Mouse (Mus musculus) midbrain, postnatal 0 days (tissue): ENCODE results near the gene Lmx1a. TPM values are rescaled to one million over a fixed set of nuclear protein-coding genes. Genes with fewer than 3 reads are reported as not detected.

Experiments
- ATAC-seq: fragments of 200-750 bp; cut with Nextera tagmentation; 2 replicates; pipeline ENCODE4 v1.8.0; 2017; ENCODE audit warnings: moderate number of reproducible peaks, mild to moderate bottlenecking, moderate TSS enrichment, moderate library complexity; ENCODE audit not compliant: low FRiP score
- DNase-seq: peaks from one replicate; pipeline ENCODE4 v3.0.0-alpha.2; 2015; ENCODE audit warnings: low spot score
- H3K27ac ChIP-seq: fragments of 300-500 bp; sonication (generic); 2 replicates; pipeline ENCODE4 v1.5.1; 2014; ENCODE audit warnings: low read depth, mild to moderate bottlenecking, low read length, mixed read lengths
- H3K27me3 ChIP-seq: fragments of 300-500 bp; sonication (generic); 2 replicates; pipeline ENCODE4 v1.6.1; 2014; ENCODE audit warnings: low read length, control low read depth, mixed read lengths; ENCODE audit not compliant: insufficient read depth
- H3K36me3 ChIP-seq: fragments of 300-500 bp; sonication (generic); 2 replicates; pipeline ENCODE4 v1.6.1; 2014; ENCODE audit warnings: low read length, control low read depth, mixed read lengths; ENCODE audit not compliant: insufficient read depth
- H3K4me1 ChIP-seq: fragments of 300-500 bp; sonication (generic); 2 replicates; pipeline ENCODE4 v1.6.1; 2014; ENCODE audit warnings: mild to moderate bottlenecking, control low read depth, antibody characterized with exemption, low read length, mixed read lengths; ENCODE audit not compliant: insufficient read depth
- H3K4me2 ChIP-seq: fragments of 300-500 bp; sonication (generic); 2 replicates; pipeline ENCODE4 v1.6.1; 2014; ENCODE audit warnings: low read depth, mild to moderate bottlenecking, low read length, mixed read lengths; ENCODE audit not compliant: poor library complexity, severe bottlenecking
- H3K4me3 ChIP-seq: fragments of 300-500 bp; sonication (generic); 2 replicates; pipeline ENCODE4 v1.5.1; 2014; ENCODE audit warnings: low read depth, mild to moderate bottlenecking, low read length, moderate library complexity
- H3K9ac ChIP-seq: fragments of 300-500 bp; sonication (generic); replicated peaks from 2 replicates; pipeline ENCODE4 v1.6.1; 2014; ENCODE audit warnings: mild to moderate bottlenecking, low read length, moderate library complexity, mixed read lengths; ENCODE audit not compliant: poor library complexity, severe bottlenecking
- H3K9me3 ChIP-seq: fragments of 300-500 bp; sonication (generic); 2 replicates; pipeline ENCODE4 v1.6.1; 2016; ENCODE audit warnings: low read length, control low read depth
- CTCF ChIP-seq: IDR thresholded peaks from 2 replicates; pipeline ENCODE4 v1.5.1; 2016; ENCODE audit warnings: antibody characterized with exemption, mild to moderate bottlenecking
- WGBS: fragments of 180-500 bp; shearing (Covaris S2); extraction: QIAGEN DNeasy Blood & Tissue Kit; methylation state at CpG from one replicate; pipeline ENCODE4 v1.1.7; 2014; 5-methylcytosine and 5-hydroxymethylcytosine counted together
- polyA plus RNA-seq: library from polyadenylated mRNA; unstranded; fragments of >200 nt; fragmentation: Nextera tagmentation; extraction: Ambion mirVana; gene quantifications from 2 replicates; pipeline ENCODE4 v1.2.1, GENCODE M21; 2015
- total RNA-seq: library from RNA; depleted of rRNA; stranded (reverse); fragments of >200 nt; gene quantifications from 2 replicates; pipeline ENCODE4 v1.2.3, GENCODE M21; 2014

Gene Lmx1a
- total and polyA plus RNA-seq, 2 experiments from 2014 or later, result 3.2 to 6.3 TPM

DNA sequence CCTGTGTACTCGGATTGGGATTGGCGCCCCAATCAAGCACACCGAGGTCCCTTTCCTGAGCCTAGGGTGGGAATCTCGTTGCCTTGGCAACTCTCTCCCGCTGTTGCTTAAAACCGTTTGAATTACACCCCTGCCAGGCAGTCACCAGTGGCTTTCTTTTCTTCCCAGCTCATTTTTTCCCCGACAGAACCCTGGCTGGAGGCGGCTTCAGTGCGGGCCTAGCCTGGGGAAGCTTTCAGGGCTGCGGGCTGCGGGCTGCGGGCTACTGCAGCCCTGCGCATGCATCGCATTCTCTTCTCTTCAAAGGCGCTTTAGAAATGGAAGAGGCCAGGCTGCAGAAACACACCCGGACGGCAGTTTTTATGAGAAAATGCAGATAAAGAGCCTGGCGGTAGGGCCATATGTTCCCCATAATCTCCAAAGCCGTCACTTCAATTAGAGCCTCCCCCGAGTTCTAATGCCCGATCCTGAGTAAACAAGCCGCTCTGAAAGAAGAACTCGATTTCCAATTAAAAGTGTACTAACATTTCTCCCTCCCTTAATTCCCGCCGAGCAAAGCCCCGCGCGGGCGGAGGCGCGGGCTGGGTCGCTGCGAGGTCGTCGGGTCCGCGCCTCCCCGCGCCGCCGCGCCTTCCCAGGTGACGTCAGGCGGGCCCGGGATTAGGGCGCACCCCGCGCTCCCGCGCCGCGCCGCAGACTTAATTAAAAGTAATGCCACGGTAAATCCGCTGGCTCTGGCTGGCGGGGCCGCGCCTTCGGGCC, 113.7 kb downstream of the Lmx1a start:
- Histone ChIP-seq H3K9me3 (no peaks in the 10 kb centered on the region), H3K4me3 (peak overlapping the region; percentile 49), H3K27me3 (no peaks in the 10 kb centered on the region), H3K4me1 (no peaks in the 10 kb centered on the region; the same call in 1 of the 2 replicates), H3K4me2 (peak overlapping the region; percentile 72), H3K36me3 (no peaks in the 10 kb centered on the region), H3K9ac (peak overlapping the region; percentile 61), H3K27ac (peak overlapping the region; percentile 83)
- DNase-seq (peak; percentile 75), ATAC-seq (peak; percentile 83)
- no peak for TF ChIP-seq CTCF
- under 1% methylated on average over 59 of the region's 59 CpGs for WGBS

GRCm38 (mm10) chr1:167803351-167803981, 114.4 kb downstream of the Lmx1a start:
- Histone ChIP-seq H3K27me3 (no peaks in the 10 kb centered on the region), H3K9ac (peak overlapping the region; percentile 61), H3K9me3 (no peaks in the 10 kb centered on the region), H3K27ac (peak overlapping the region; percentile 83), H3K36me3 (no peaks in the 10 kb centered on the region), H3K4me1 (no peaks in the 10 kb centered on the region; the same call in 1 of the 2 replicates), H3K4me3 (peak overlapping the region; percentile 49), H3K4me2 (peak overlapping the region; percentile 72)
- DNase-seq (no peak), ATAC-seq (no peak)
- TF ChIP-seq CTCF, result no peak
- WGBS, result 8% methylated on average over 10 of the region's 10 CpGs

DNA sequence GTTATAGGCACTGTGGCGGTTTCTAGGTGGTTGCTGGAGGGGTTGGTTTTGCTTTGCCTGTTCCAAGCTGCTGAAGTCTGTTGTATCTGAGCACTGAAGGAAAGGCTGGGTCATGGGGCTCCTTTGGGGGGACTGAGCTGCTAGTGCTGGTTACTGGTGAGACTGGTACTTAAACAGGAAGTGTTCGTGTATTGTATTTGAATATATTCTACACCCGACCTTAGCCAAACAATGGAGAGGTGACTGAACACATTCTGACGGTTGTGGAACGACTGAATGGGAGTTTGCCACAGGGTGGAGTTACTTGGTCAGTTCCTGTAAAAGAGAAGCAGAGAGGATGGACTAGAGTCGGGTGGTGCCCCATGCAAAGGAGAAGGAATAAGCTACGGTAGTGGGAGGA, 115.8 kb downstream of the Lmx1a start:
- DNase-seq, result no peak
- no peak for TF ChIP-seq CTCF
- H3K4me1 ChIP-seq, result no peaks in the 10 kb centered on the region; the same call in 1 of the 2 replicates
- no peak overlapping the region for H3K9ac ChIP-seq
- H3K27ac ChIP-seq, result no peak overlapping the region
- no peak overlapping the region for H3K4me3 ChIP-seq
- no peaks in the 10 kb centered on the region for H3K9me3 ChIP-seq
- no peak overlapping the region for H3K4me2 ChIP-seq
- whole genome bisulfite sequencing, result 62% methylated on average over 7 of the region's 7 CpGs
- H3K27me3 ChIP-seq, result no peaks in the 10 kb centered on the region
- H3K36me3 ChIP-seq, result no peaks in the 10 kb centered on the region
- no peak for ATAC-seq

DNA sequence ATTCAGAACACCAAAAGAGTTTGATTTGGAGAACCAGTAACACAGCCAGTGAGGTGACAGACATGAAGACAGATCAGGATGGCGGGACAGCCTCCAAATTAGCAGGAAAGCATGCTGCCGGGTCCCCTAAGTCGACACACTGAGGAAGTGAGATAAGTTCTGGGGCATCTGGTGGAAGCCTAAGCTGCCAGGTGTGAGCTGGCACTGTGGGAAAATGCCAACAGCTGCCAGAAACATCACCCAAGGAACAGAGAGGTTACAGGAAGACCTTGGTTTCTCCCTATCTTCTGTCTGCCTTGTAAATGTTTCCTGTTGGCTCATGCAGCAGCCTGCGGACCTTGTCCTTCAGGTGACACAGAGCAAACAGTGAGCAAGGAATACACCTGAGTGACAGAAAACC, 122.1 kb downstream of the Lmx1a start:
- Histone ChIP-seq H3K4me1 (no peaks in the 10 kb centered on the region), H3K9ac (no peak overlapping the region), H3K4me3 (no peak overlapping the region), H3K27me3 (no peaks in the 10 kb centered on the region), H3K27ac (no peak overlapping the region), H3K9me3 (no peaks in the 10 kb centered on the region), H3K4me2 (no peak overlapping the region), H3K36me3 (no peaks in the 10 kb centered on the region)
- no peak for TF ChIP-seq CTCF
- DNase-seq, result no peak
- WGBS, result 87% methylated on average over 4 of the region's 4 CpGs
- no peak for ATAC-seq

- Histone ChIP-seq H3K27ac (no peak overlapping the region), H3K36me3 (no peaks in the 10 kb centered on the region), H3K9me3 (no peaks in the 10 kb centered on the region), H3K4me2 (no peak overlapping the region), H3K9ac (no peak overlapping the region), H3K4me3 (no peak overlapping the region), H3K27me3 (no peaks in the 10 kb centered on the region), H3K4me1 (no peaks in the 10 kb centered on the region)
- WGBS, result 83% methylated on average over 4 of the region's 4 CpGs
- DNase-seq, result no peak
- no peak for TF ChIP-seq CTCF
- ATAC-seq, result no peak
Measured at GRCm38 (mm10) chr1:167815166-167815565, 126.1 kb downstream of the Lmx1a start.

DNA sequence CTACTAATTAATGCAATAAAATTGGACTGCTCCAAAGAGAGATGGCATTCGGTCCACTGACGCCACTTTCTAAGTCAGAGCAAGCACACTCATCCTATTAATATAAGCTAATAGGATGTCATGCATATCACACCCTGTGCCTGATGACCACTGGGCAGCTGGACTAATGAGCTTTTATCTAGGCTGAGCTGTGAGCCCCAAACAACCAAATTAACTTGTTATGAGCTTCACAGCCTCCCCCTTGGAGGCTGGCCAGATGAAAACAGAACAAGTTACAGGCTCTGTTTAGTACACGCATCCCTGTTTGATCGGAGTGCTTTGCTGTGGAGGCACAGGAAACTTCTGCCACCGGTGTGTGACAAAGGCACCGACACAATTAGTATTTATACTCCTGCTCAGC, 128.0 kb downstream of the Lmx1a start:
- Histone ChIP-seq H3K4me3 (no peak overlapping the region), H3K9me3 (no peaks in the 10 kb centered on the region), H3K27me3 (no peaks in the 10 kb centered on the region), H3K4me1 (no peaks in the 10 kb centered on the region), H3K27ac (no peak overlapping the region), H3K4me2 (no peak overlapping the region), H3K9ac (no peak overlapping the region), H3K36me3 (no peaks in the 10 kb centered on the region)
- DNase-seq (peak; percentile 51), ATAC-seq (no peak)
- 24% methylated on average over 6 of the region's 6 CpGs for WGBS
- no peak for TF ChIP-seq CTCF
